Mouse (Mus musculus): Measurements from ENCODE around the gene Piezo1. TPM values are rescaled to one million over a fixed set of nuclear protein-coding genes. Genes with fewer than 3 reads are reported as not detected.

Gene Piezo1
- total RNA-seq, 2 experiments from 2014 or later, result 51.5 to 54.6 TPM

- DNase-seq (ENCODE audit: low spot score in 2 of 2), result peak in 1 of 2 experiments; percentile 45
These were observed 90.3 kb downstream of the Piezo1 start, which contains the start of gene Snai3 for GRCm38 (mm10) chr8:122460524-122461472. TSS of gene Snai3 (minus strand) at chr8:122460733.

GRCm38 (mm10) chr8:122459990-122460389 lies 91.1 kb downstream of the Piezo1 start:
- no peak for DNase-seq (ENCODE audit: low spot score in 2 of 2)

DNA sequence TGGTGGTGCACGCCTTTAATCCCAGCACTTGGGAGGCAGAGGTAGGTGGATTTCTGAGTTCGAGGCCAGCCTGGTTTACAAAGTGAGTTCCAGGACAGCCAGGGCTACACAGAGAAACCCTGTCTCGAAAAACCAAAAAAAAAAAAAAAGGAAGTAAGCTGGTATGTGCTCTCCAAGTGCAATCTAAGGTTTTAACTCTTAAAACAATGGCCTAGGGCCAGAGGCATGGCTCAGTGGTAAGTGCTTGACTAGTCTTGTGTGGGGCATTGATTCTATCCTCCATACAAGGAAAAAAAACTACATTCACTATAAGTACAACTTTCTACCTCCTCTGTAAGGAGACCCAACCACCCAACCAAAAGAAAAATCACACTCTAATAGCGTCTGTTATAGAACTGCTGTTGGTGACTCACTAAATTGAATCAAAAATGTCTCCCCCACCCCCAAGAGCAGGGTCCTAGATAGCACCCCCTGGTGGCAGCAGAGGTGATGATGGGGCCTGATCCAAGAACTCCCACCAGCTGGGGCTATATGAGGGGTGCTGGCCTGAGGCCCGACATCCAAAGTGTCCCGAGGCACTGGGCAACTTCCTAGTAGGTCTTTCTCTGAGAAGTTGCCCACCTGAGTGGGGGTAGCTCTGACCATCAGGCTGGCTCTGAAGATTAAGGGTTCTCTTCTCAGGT lies 91.8 kb downstream of the Piezo1 start:
- DNase-seq (ENCODE audit: low spot score in 2 of 2), result no peak

- DNase-seq (ENCODE audit: low spot score in 2 of 2), result no peak
These were observed 94.0 kb downstream of the Piezo1 start for GRCm38 (mm10) chr8:122457171-122457570.

GRCm38 (mm10) chr8:122454409-122454808 lies 96.7 kb downstream of the Piezo1 start:
- no peak for DNase-seq (ENCODE audit: low spot score in 2 of 2)

DNA sequence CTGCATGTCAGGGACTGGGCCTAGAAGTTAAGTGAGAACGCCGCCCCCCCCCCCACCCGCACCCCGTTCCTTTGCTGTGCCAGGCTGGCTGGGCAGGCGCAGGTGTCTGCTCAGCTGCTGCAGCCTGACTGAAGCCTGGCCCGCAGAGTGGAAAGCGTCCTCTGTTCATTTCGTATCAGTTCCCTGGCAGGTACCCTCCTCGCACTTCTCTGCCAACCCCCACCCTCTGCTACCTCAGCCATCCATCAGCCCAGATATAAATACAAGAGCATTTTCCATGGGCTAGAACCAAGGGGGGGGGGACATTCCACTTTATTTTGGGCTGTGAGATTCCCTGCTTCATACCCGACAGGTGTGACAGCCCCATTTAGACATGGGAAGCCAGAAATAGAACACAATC lies 99.0 kb downstream of the Piezo1 start:
- no peak for DNase-seq (ENCODE audit: low spot score in 2 of 2)

- DNase-seq (ENCODE audit: low spot score in 2 of 2), result no peak
These were observed 99.9 kb downstream of the Piezo1 start for GRCm38 (mm10) chr8:122451161-122451703.

GRCm38 (mm10) chr8:122445203-122445602 lies 105.9 kb downstream of the Piezo1 start:
- no peak for DNase-seq (ENCODE audit: low spot score in 2 of 2)

DNA sequence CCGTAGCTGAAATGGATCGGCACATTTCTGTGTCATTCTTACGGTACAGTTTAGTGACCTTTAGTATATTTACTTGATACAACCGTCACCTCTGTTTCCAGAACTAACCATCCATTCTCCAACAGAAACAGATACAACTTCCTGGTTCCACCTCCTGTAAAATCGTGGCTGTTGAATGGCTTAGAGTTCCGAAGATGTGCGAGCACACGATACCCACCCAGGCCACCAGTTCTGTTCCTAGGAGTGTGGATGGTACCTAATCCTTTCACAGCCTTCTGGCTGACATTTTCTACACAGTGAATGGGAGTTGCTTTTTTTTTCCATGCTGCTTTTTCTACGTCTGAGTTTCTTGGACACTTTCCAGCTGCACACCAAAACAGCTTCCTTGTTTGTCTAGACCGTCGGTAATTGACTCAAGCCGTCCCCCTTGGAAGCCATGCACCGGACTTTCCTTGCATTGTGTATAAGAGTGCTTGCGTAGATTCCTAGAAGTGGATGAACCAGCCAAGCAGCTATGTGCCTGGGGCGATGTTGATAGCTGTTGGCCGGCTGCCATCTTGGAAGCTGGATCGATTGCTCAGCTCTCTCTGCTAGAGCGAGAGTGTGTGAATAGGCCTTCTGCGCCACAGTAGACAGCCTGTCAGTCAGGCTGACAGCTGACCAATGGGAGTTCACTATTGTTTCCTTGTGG lies 106.9 kb downstream of the Piezo1 start:
- peak in 1 of 2 experiments; percentile 80 for DNase-seq (ENCODE audit: low spot score in 2 of 2)

DNA sequence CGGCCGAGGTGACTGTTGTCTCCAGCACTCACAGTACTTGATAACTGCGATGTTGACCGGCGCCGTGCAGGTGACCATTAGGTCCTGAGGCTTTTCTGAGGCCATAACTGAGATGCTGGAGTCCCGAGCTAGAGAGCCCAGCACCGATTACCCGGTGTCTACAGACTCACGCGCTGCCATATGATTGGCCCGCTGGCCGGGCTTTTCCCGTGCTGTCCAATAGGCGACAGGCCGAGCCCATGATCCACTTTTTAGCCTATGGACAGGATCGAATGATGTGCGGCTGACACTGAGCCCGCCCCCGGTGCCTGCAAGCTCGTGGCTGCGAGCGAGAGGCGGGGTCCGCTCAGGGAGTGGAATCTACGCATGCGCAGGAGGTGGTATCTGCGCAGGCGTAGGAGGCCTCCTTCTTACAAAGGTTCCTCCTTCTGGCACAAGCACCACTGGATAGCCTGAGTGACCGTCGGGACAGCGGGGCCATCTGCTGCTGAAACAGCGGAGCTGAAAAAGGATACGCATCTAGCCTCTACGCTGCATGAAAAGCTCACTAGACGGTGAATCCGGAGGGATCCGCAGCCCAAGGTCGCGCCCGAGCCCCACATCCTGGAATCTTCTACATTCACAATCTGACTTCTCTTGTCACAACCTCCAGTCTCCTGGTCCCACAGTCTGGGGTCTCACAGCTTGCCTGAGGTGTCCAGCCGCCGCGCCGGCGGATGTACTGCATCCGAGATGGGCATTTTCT lies 107.7 kb downstream of the Piezo1 start, which contains the start of gene Mvd:
Mvd (minus strand) TSS at position 161 of the 745 bp plus-strand sequence.
- DNase-seq (ENCODE audit: low spot score in 2 of 2), result peak; percentile 97 to 99

DNA sequence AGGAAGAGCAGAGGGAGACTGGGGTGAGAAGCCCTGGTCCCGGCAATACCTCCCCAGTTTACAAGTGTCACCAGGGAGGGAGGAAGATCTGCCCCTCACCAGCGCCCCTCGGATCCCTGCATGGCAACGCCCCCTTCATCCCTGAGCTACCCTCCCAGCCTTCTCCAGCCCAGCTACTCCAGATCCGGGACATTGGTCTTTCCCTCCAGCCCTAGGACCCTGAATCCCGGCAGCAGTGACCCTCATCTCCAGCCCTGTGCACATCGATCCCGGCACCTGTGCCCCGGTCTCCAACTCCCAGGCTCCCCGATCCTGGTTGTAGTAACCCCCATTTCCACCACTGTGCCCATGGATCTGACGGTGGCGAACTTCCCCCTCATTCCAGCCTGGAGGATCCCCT lies 108.3 kb downstream of the Piezo1 start:
- DNase-seq (ENCODE audit: low spot score in 2 of 2), result no peak

GRCm38 (mm10) chr8:122442356-122442755 lies 108.8 kb downstream of the Piezo1 start:
- no peak for DNase-seq (ENCODE audit: low spot score in 2 of 2)

GRCm38 (mm10) chr8:122441326-122441725 lies 109.8 kb downstream of the Piezo1 start:
- DNase-seq (ENCODE audit: low spot score in 2 of 2), result no peak

DNA sequence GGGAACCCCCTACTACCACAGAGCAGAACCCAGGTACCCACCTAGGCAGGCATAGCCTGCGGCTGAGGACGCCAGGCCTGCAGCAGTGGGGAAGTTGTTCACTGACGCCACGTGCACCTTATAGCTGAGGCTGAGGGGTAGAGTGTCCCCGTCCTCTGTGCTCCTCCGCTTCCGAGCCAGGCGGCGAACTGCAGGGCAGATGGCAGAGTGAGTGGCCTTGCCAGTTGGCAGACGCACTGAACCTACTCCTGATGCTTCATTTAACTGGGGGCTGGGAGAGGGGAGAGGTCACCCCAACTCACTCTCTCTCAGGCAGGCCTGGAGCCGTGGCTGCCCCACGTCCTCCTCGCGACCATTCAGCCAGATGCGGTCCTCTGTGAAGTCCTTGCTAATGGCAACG lies 111.8 kb downstream of the Piezo1 start:
- DNase-seq (ENCODE audit: low spot score in 2 of 2), result no peak

GRCm38 (mm10) chr8:122437708-122438331 lies 113.3 kb downstream of the Piezo1 start:
- no peak for DNase-seq (ENCODE audit: low spot score in 2 of 2)

DNA sequence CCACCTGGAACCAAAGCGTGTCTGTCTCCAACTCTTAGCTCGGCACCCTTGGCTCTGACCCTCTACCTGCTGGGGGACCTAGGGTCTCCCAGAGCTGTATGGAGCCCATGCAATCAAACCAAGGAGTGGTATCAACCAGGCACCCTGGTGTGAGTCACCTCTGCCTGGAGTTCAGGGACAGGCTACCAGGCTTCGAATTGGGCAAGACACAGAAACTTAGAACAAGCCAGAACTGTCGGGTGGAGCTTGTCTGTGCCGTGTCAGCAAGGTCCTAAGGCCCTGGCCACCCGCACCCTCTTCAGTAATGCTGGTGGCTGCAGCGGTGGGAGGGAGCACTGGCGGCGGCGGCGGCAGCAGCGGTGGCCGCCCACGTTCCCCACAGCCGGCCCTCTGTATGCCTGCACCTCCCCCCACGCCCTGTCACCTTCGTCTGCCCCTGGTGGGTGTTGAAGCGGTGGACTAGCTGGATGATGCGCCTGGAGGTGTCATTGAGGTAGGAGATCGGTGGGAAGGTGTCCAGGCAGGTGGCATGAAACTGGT lies 114.5 kb downstream of the Piezo1 start:
- DNase-seq (ENCODE audit: low spot score in 2 of 2), result no peak

GRCm38 (mm10) chr8:122436146-122436545 lies 115.0 kb downstream of the Piezo1 start:
- no peak for DNase-seq (ENCODE audit: low spot score in 2 of 2)

DNA sequence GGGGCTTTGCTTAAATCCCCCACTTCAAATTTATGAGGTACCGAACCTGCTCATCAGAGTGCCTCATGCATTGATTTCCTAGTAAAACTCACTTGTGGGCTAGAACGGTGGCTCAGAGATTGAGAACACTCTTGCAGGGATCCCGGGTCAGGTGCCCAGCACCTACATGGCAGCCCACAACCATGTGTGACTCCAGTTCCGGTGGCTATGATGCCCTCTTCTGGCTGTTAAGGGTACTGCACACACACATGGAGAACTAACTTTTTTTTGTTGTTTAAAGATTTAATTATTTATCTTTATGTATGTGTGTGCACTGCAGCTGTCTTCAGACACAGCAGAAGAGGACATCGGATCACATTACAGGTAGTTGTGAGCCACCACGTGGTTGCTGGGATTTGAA lies 115.8 kb downstream of the Piezo1 start:
- DNase-seq (ENCODE audit: low spot score in 2 of 2), result no peak

DNA sequence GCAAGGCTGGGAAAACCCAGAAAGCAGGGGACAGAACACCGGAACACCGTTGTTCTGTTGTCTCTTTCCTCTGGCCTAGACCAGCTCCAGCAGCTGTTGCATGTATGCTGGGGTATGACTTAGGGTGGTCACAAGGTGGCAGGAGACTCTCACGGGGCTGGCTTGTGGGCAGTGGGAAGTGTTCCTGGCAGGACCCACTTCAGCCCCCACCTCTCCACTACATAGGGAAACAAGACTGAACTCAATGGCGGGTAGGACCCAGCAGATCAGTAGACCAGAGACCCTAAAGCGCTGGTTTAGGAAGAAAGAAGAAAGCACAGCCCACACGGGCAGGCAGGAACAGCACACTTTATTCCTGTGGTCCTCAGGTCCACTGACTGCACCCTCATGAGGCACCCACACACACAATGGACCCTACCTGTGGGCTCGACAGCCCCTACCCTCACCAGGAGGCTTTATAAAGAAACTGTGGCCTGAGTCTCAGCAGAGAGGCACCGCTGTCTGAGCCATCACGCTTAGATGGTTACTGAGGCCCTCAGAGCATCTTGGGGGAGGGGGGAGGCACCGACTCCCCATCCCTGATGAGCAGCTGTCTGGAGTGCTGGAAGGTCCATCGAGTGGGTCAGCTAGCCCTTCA lies 117.7 kb downstream of the Piezo1 start:
- no peak for DNase-seq (ENCODE audit: low spot score in 2 of 2)
